ENCODE assay signal across 17 mouse cellular contexts in the genomic region with DNA sequence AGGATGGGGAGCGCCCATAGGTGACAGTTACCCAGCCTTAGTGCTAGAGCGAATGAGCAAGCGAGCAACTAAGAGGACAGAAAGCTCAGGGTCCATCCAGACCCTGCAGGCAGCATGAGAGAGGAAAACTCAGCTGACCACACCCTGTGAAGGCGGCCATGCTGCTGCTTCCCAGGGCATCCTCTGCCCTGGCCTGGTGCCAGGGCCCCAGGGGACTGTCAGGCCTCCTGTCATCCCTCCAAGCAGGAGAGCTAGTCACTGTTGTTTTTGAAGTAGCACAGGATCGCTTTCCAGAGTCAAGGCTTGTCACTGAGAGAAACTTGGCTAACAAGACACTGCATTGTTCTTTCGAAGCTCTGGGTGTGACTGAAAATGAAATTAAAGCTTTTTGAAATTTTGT. TPM values are rescaled to one million over a fixed set of nuclear protein-coding genes. Genes with fewer than 3 reads are reported as not detected.
DNase-seq lines count a peak whose midpoint lies in the region; ATAC-seq lines count a peak whose summit lies in the region.
"Had no signal": no experiment of that assay in that cellular context is flagged by ENCODE, and none has a peak within 500 bp of the region (broad histone marks: within the 10 kb centered on the region; RNA-seq: fewer than 3 reads in every experiment).

No protein-coding gene starts in this region.

- H3K4me2 ChIP-seq in kidney, embryonic 14.5 days (replicated peaks; ENCODE audit: low read depth, low read length): no peak overlapping the region
- no peak overlapping the region for H3K4me2 ChIP-seq in heart, embryonic 16.5 days (ENCODE audit: low read depth, low read length)
- H3K4me2 ChIP-seq: liver, embryonic 15.5 days; midbrain, embryonic 15.5 days had no signal

- no peak for ATAC-seq in kidney, embryonic 14.5 days (ENCODE audit: low FRiP score, low TSS enrichment)
- ATAC-seq in heart, embryonic 16.5 days (replicated peaks; ENCODE audit: extremely low read depth, insufficient read depth, low FRiP score): no peak; the same call in 1 of the 2 replicates
- ATAC-seq: midbrain, embryonic 15.5 days had no signal

- DNase-seq in adrenal gland, adult (ENCODE audit: inconsistent age in 2 of 2, low spot score in 1 of 2): peak; percentile 27 to 48
- DNase-seq in adrenal gland, adult 8-10 months: no peak
- peak; percentile 23 for DNase-seq in kidney, adult 11 months
- peak; percentile 90 for DNase-seq in MN1 (ENCODE audit: low spot score)
- DNase-seq in lung, postnatal 14 days: no peak
- no peak for DNase-seq in urinary bladder, postnatal 36 days (ENCODE audit: low spot score in 2 of 2)
- DNase-seq: cerebellum, adult 2 months had no signal

- WGBS in kidney, embryonic 14.5 days: 86% methylated on average over 6 of the region's 6 CpGs
- WGBS in heart, embryonic 16.5 days: 60% methylated on average over 6 of the region's 6 CpGs

- H3K27ac ChIP-seq in kidney, embryonic 14.5 days (ENCODE audit: low read depth, low read length): no peak overlapping the region
- peak overlapping the region; percentile 50 for H3K27ac ChIP-seq in heart, embryonic 16.5 days (ENCODE audit: low read length)
- H3K27ac ChIP-seq: liver, embryonic 15.5 days; midbrain, embryonic 15.5 days had no signal

- peaks cover 65% of the 10 kb centered on the region for H3K36me3 ChIP-seq in kidney, embryonic 14.5 days (ENCODE audit: control insufficient read depth, insufficient read depth, low read length)
- H3K36me3 ChIP-seq in heart, embryonic 16.5 days (ENCODE audit: control insufficient read depth, insufficient read depth): peaks cover 22% of the 10 kb centered on the region

- H3K9ac ChIP-seq in kidney, embryonic 14.5 days (ENCODE audit: low read depth, low read length): no peak overlapping the region
- 0 out of 2 replicates have a peak overlapping the region, but pooled peaks have one; percentile 30 for H3K9ac ChIP-seq in heart, embryonic 16.5 days (ENCODE audit: low read length)
- H3K9ac ChIP-seq: liver, embryonic 15.5 days; midbrain, embryonic 15.5 days had no signal

- H3K9me3 ChIP-seq in kidney, embryonic 14.5 days (ENCODE audit: control insufficient read depth, low read length): no peaks in the 10 kb centered on the region
- H3K9me3 ChIP-seq in heart, embryonic 16.5 days (replicated peaks; ENCODE audit: control insufficient read depth, low read length): no peaks in the 10 kb centered on the region
- H3K9me3 ChIP-seq: liver, embryonic 15.5 days; midbrain, embryonic 15.5 days had no signal

- no peaks in the 10 kb centered on the region for H3K27me3 ChIP-seq in kidney, embryonic 14.5 days (ENCODE audit: control insufficient read depth, insufficient read depth, low read length)
- no peaks in the 10 kb centered on the region for H3K27me3 ChIP-seq in heart, embryonic 16.5 days (ENCODE audit: control insufficient read depth, insufficient read depth, low read length)
- H3K27me3 ChIP-seq: liver, embryonic 15.5 days; midbrain, embryonic 15.5 days had no signal

- no peak overlapping the region for H3K4me3 ChIP-seq in kidney, embryonic 14.5 days (ENCODE audit: low read length)
- no peak overlapping the region for H3K4me3 ChIP-seq in heart, embryonic 16.5 days (ENCODE audit: low read length)
- H3K4me3 ChIP-seq: liver, embryonic 15.5 days; midbrain, embryonic 15.5 days had no signal

- 0 out of 2 replicates have a peak, but pooled peaks cover 3% of the 10 kb centered on the region for H3K4me1 ChIP-seq in kidney, embryonic 14.5 days (ENCODE audit: control insufficient read depth, insufficient read depth, low read length)
- peaks cover 19% of the 10 kb centered on the region for H3K4me1 ChIP-seq in heart, embryonic 16.5 days (ENCODE audit: control insufficient read depth, insufficient read depth, low read length)

RNA-seq across cellular contexts. Expression of a gene that starts 16.9 kb away (rescaled TPM):
- 10 to 100 TPM; 46.0 to 63.0 (median 53.7) TPM for total RNA-seq in adrenal gland, adult 8-10 months (2022)
- 41.3 and 51.8 TPM in 2 replicates for polyA plus RNA-seq in kidney, embryonic 14.5 days (2014; fragmentation: Nextera tagmentation; extraction: Ambion mirVana)
- polyA plus RNA-seq in heart, embryonic 16.5 days (2015; fragmentation: Nextera tagmentation; extraction: Ambion mirVana): 85.4 and 91.0 TPM in 2 replicates

RNA-seq across cellular contexts. Expression of a gene that starts 33.0 kb away (rescaled TPM):
- 10 to 100 TPM; 15.2 to 24.8 (median 18.1) TPM for total RNA-seq in adrenal gland, adult 8-10 months (2022)
- 1.2 and 1.8 TPM in 2 replicates for polyA plus RNA-seq in kidney, embryonic 14.5 days (2014; fragmentation: Nextera tagmentation; extraction: Ambion mirVana)
- polyA plus RNA-seq in heart, embryonic 16.5 days (2015; fragmentation: Nextera tagmentation; extraction: Ambion mirVana): 4.6 TPM in 1 of 2 replicates, not detected in the other
- polyA plus RNA-seq: brain, embryonic 14.5 days; gonadal fat pad, adult 2 months; limb, embryonic 11.5 days; midbrain, embryonic 15.5 days; spleen, adult 2 months had no signal

RNA-seq across cellular contexts. Expression of a gene that starts 33.1 kb away (rescaled TPM):
- total RNA-seq in adrenal gland, adult 8-10 months (2022): 100 to 1,000 TPM in 3 of 4 experiments, 10 to 100 TPM in 1; 98.9 to 125 (median 115) TPM
- polyA plus RNA-seq in kidney, embryonic 14.5 days (2014; fragmentation: Nextera tagmentation; extraction: Ambion mirVana): 253 and 294 TPM in 2 replicates
- polyA plus RNA-seq in heart, embryonic 16.5 days (2015; fragmentation: Nextera tagmentation; extraction: Ambion mirVana): 157 and 170 TPM in 2 replicates

RNA-seq across cellular contexts. Expression of a gene that starts 47.4 kb away (rescaled TPM):
- total RNA-seq in adrenal gland, adult 8-10 months (2022): 1 to 10 TPM in 1 of 4 experiments, under 1 TPM in 3; 0.15 to 1.4 (median 0.81) TPM
- 0.41 and 0.74 TPM in 2 replicates for polyA plus RNA-seq in kidney, embryonic 14.5 days (2014; fragmentation: Nextera tagmentation; extraction: Ambion mirVana)
- polyA plus RNA-seq in heart, embryonic 16.5 days (2015; fragmentation: Nextera tagmentation; extraction: Ambion mirVana): 0.10 and 0.28 TPM in 2 replicates
- polyA plus RNA-seq: liver, embryonic 15.5 days had no signal

RNA-seq across cellular contexts. Expression of a gene that starts 51.6 kb away (rescaled TPM):
- not detected for total RNA-seq in adrenal gland, adult 8-10 months (2022)
- not detected in 2 replicates for polyA plus RNA-seq in kidney, embryonic 14.5 days (2014; fragmentation: Nextera tagmentation; extraction: Ambion mirVana)
- polyA plus RNA-seq in heart, embryonic 16.5 days (2015; fragmentation: Nextera tagmentation; extraction: Ambion mirVana): not detected in 2 replicates
- polyA plus RNA-seq: brain, embryonic 14.5 days; cerebellum, adult 2 months; gonadal fat pad, adult 2 months; limb, embryonic 11.5 days; liver, embryonic 15.5 days; midbrain, embryonic 15.5 days; neural tube, embryonic 11.5 days; spleen, adult 2 months; urinary bladder, adult 2 months had no signal

Comparison
In these comparisons a context has a peak if more than half of its experiments do, and no peak if none do; other contexts are left out.
1. DNase-seq: peak in adrenal gland, adult (2 of 2), kidney, adult 11 months (single experiment) and MN1 (single experiment); none in adrenal gland, adult 8-10 months (single experiment), lung, postnatal 14 days (single experiment) and urinary bladder, postnatal 36 days (0 of 2).